Mouse (Mus musculus): ENCODE measurements around the gene Prom1.

DNA sequence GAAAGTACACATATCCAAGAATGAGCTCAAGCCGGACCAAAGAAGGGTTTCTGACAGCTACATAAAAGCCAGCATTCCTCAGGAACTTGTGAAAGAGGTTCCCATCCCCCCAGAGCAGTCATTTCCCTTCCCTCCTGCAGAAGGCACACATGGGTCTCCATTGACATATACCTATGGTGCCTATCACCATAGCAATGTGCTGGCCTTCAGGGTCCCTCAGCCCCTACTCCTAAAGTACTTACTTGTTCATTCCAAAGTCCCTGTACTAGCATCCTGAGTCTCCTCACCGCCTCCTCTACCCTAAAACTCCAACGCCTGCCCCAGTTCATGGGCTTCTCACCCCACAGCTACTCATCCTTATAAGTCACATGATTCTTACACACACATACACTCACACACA is 60.8 kb downstream of the Prom1 start:
- TF ChIP-seq CHD2 (IDR thresholded peaks at IDR 0.05; ENCODE audit: low read depth, low read length), result no peak
- no peak for TF ChIP-seq MAFK (IDR thresholded peaks at IDR 0.05; ENCODE audit: insufficient read depth, low read depth, low read length)
- TF ChIP-seq HCFC1 (IDR thresholded peaks at IDR 0.05; ENCODE audit: borderline replicate concordance, insufficient read depth, low read length), result no peak
- TF ChIP-seq ZC3H11A (IDR thresholded peaks at IDR 0.05; ENCODE audit: borderline replicate concordance, low read depth, low read length), result no peak
- no peak for TF ChIP-seq ZNF384 (IDR thresholded peaks at IDR 0.05; ENCODE audit: low read depth, low read length)

Measured in ES-E14 (cell line).